Mouse (Mus musculus): ENCODE measurements around the gene Efcab2. TPM values are rescaled to one million over a fixed set of nuclear protein-coding genes. Genes with fewer than 3 reads are reported as not detected.
A peak's percentile ranks its signal among the peaks of the same experiment; 100 is the strongest.

Efcab2 gene
- polyA plus RNA-seq, 1 experiment from 2014 or later: 7.2 TPM

GRCm38 (mm10) chr1:178530301-178531078 is 124.6 kb downstream of the Efcab2 start:
- DNase-seq (ENCODE audit: low spot score): peak; percentile 68

Small RNA genes within 50 kb of the gene (microRNA-seq; reads per million reads assigned to microRNA genes)
- not detected for gene Gm27458 (ENCODE audit: borderline number of aligned reads)

Other genes starting within 250 kb of the Efcab2 start
- 20.6 and 29.1 TPM in 2 replicates for gene Desi2, start 218.7 kb upstream of the Efcab2 start, polyA plus RNA-seq (2015; fragmentation: Nextera tagmentation; extraction: Ambion mirVana)
- 195 and 218 TPM in 2 replicates for gene Cox20, start 87.0 kb upstream of the Efcab2 start, polyA plus RNA-seq (2015; fragmentation: Nextera tagmentation; extraction: Ambion mirVana)
- 398 and 450 TPM in 2 replicates for gene Hnrnpu, start 68.3 kb upstream of the Efcab2 start, polyA plus RNA-seq (2015; fragmentation: Nextera tagmentation; extraction: Ambion mirVana)
- gene Kif26b, start 123.0 kb downstream of the Efcab2 start, polyA plus RNA-seq (2015; fragmentation: Nextera tagmentation; extraction: Ambion mirVana): 0.01 and 0.07 TPM in 2 replicates